Mouse (Mus musculus) liver, embryonic 14.5 days (tissue): ENCODE measurements around the gene Wasl. TPM values are rescaled to one million over a fixed set of nuclear protein-coding genes. Genes with fewer than 3 reads are reported as not detected.

Experiments used
- ATAC-seq: fragments of 200-750 bp; cut with Nextera tagmentation; 2 replicates; pipeline ENCODE4 v1.8.0; 2017; ENCODE audit warnings: moderate number of reproducible peaks, mild to moderate bottlenecking, moderate library complexity; ENCODE audit not compliant: insufficient read depth
- DNase-seq, 3 experiments: peaks; one replicate each; pipeline ENCODE4 v3.0.0-alpha.2; 2012 to 2013; ENCODE audit warnings: low read depth in 3 of 3, low spot score in 3 of 3
- H3K27ac ChIP-seq: fragments of 300-500 bp; sonication (generic); 2 replicates; pipeline ENCODE4 v1.5.1; 2014; ENCODE audit warnings: moderate library complexity, mild to moderate bottlenecking, control low read depth, inconsistent platforms
- H3K27me3 ChIP-seq: fragments of 300-500 bp; sonication (generic); 2 replicates; pipeline ENCODE4 v1.6.1; 2014; ENCODE audit warnings: mild to moderate bottlenecking, low read length, moderate library complexity; ENCODE audit not compliant: control insufficient read depth, insufficient read depth
- H3K36me3 ChIP-seq: fragments of 300-500 bp; sonication (generic); replicated peaks from 2 replicates; pipeline ENCODE4 v1.6.1; 2014; ENCODE audit warnings: low read depth; ENCODE audit not compliant: control insufficient read depth, insufficient read depth
- H3K4me1 ChIP-seq, 2 experiments: fragments of 200-500 bp in 1 of 2; fragments of 300-500 bp in 1 of 2; sonication (generic) in 1 of 2; replicated peaks; 2 replicates each; pipeline ENCODE4 v1.6.1; 2012 to 2014; ENCODE audit warnings: antibody characterized with exemption in 1 of 2, inconsistent platforms in 1 of 2, low read length in 1 of 2; ENCODE audit not compliant: control insufficient read depth in 2 of 2, insufficient read depth in 2 of 2
- H3K4me2 ChIP-seq: fragments of 300-500 bp; sonication (generic); 2 replicates; pipeline ENCODE4 v1.6.1; 2014; ENCODE audit warnings: low read depth, mild to moderate bottlenecking, control low read depth, moderate library complexity
- H3K4me3 ChIP-seq, 2 experiments: fragments of 200-500 bp in 1 of 2; fragments of 300-500 bp in 1 of 2; sonication (generic) in 1 of 2; 2 replicates each; pipeline ENCODE4 v1.5.1; 2012 to 2014; ENCODE audit warnings: low read depth in 2 of 2, low read length in 2 of 2, mild to moderate bottlenecking in 2 of 2, control low read depth in 1 of 2, inconsistent platforms in 1 of 2, moderate library complexity in 1 of 2; ENCODE audit not compliant: insufficient read depth in 1 of 2
- H3K9ac ChIP-seq: fragments of 300-500 bp; sonication (generic); replicated peaks from 2 replicates; pipeline ENCODE4 v1.6.1; 2014; ENCODE audit warnings: mild to moderate bottlenecking, control low read depth, moderate library complexity
- H3K9me3 ChIP-seq: fragments of 300-500 bp; sonication (generic); 2 replicates; pipeline ENCODE4 v1.6.1; 2016; ENCODE audit warnings: low read length, mixed read lengths; ENCODE audit not compliant: control insufficient read depth
- CTCF ChIP-seq: IDR thresholded peaks from 2 replicates; pipeline ENCODE4 v1.5.1; 2016; ENCODE audit warnings: antibody characterized with exemption, low read depth, control low read depth
- EP300 ChIP-seq: IDR thresholded peaks from 2 replicates; pipeline ENCODE4 v1.6.1; 2016; ENCODE audit warnings: antibody characterized with exemption, low read depth
- WGBS: fragments of 180-500 bp; shearing (Covaris S2); extraction: QIAGEN DNeasy Blood & Tissue Kit; methylation state at CpG from one replicate; pipeline ENCODE4 v1.1.7; 2014; ENCODE audit not compliant: insufficient replicate concordance; 5-methylcytosine and 5-hydroxymethylcytosine counted together
- polyA plus RNA-seq, 2 experiments: library from polyadenylated mRNA; depleted of rRNA in 1 of 2; stranded (reverse) in 1 of 2; unstranded in 1 of 2; fragments of >200 nt; fragmentation: Nextera tagmentation in 1 of 2; extraction: Ambion mirVana in 1 of 2; gene quantifications; 2 replicates each; pipeline versions ENCODE4 v1.2.1 to v1.2.3; 2012 to 2014

The Wasl gene
- polyA plus RNA-seq, 2 experiments = 6.0 to 11.4 TPM

DNA sequence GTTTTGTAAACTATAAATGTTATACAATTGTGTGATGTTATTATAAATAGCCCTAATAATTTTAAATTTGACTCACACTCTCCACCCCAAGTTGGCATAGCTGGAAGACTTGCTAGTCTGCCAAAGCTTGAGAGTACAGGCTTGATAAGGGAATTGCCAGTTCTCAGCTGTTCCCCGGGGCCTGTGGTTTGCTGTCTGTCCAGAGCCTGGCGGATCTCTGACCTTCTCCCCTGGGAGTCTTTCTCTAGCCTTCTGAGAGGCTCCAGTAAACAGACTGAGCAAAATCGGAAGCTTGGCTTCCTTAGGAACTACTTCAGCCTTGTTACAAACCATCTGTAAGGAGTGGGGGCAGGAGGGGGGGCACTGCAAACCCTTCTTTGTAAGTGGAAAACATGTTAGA is 77.9 kb downstream of the Wasl start:
- no peaks in the 10 kb centered on the region for H3K4me1 ChIP-seq
- DNase-seq = no peak
- H3K9ac ChIP-seq = no peak overlapping the region
- H3K36me3 ChIP-seq = no peaks in the 10 kb centered on the region
- H3K4me3 ChIP-seq = no peak overlapping the region
- WGBS = 23% methylated on average over 3 of the region's 3 CpGs
- H3K4me2 ChIP-seq = no peak overlapping the region
- H3K9me3 ChIP-seq = no peaks in the 10 kb centered on the region
- ATAC-seq = no peak
- H3K27me3 ChIP-seq = no peaks in the 10 kb centered on the region
- H3K27ac ChIP-seq = no peak overlapping the region
- TF ChIP-seq EP300 (no peak), CTCF (no peak)

- no peak for TF ChIP-seq EP300
- no peak for TF ChIP-seq CTCF
Measured at GRCm38 (mm10) chr6:24585431-24586310, 79.1 kb downstream of the Wasl start.

DNA sequence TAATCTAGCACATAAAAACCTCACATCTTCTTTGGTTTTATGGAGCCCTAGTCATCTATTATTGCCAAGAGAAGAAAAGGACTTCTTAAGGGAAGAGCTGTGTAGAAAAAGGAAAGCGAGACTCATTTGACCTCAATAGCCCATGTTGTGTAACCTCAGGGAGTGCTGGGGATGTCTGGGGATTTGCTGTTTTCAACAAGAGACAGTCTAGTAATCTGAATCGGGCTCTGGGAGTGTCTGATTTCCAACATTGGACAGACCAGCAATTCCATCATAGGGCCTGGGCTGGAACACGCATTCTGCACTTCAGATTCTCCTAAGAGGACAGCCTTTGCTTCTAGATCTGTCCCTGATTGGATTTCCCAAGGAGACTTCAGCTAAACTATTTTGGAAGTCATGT is 81.4 kb downstream of the Wasl start:
- H3K36me3 ChIP-seq = no peaks in the 10 kb centered on the region
- no peak overlapping the region for H3K4me3 ChIP-seq
- 50% methylated on average over 3 of the region's 3 CpGs for WGBS
- no peak overlapping the region for H3K27ac ChIP-seq
- DNase-seq (no peak), ATAC-seq (no peak)
- H3K27me3 ChIP-seq = no peaks in the 10 kb centered on the region
- TF ChIP-seq EP300 = no peak
- TF ChIP-seq CTCF = no peak
- H3K9ac ChIP-seq = no peak overlapping the region
- no peaks in the 10 kb centered on the region for H3K4me1 ChIP-seq
- H3K9me3 ChIP-seq = no peaks in the 10 kb centered on the region
- H3K4me2 ChIP-seq = no peak overlapping the region

More at GRCm38 (mm10) chr6:24585431-24586310, 79.1 kb downstream of the Wasl start:
- ATAC-seq (no peak), DNase-seq (no peak)
- no peak overlapping the region for H3K4me3 ChIP-seq
- no peaks in the 10 kb centered on the region for H3K36me3 ChIP-seq
- H3K4me1 ChIP-seq = no peaks in the 10 kb centered on the region
- no peak overlapping the region for H3K4me2 ChIP-seq
- no peaks in the 10 kb centered on the region for H3K9me3 ChIP-seq
- H3K27ac ChIP-seq = no peak overlapping the region
- H3K9ac ChIP-seq = no peak overlapping the region
- 59% methylated on average over 9 of the region's 10 CpGs for WGBS
- H3K27me3 ChIP-seq = no peaks in the 10 kb centered on the region

DNA sequence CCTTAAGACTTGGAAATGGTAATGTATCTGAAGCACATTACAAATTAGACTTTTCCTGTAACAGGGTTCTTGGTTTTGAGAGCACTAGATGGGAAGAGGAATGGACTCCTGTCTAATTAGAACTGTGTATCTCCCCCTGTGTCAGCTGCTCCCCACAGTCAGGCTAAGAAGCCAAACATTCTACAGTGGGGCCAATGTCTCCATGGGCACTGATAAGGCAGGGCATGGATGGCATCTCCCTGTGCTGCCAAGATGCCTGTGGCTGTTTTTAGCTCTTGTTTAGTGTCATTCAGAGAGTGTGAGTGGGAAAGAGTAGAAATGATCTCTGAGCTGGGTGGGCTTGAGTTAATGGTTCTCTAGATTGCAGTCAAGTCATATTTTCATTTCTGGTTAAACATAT is 91.5 kb downstream of the Wasl start:
- DNase-seq (no peak), ATAC-seq (no peak)
- no peaks in the 10 kb centered on the region for H3K4me1 ChIP-seq
- H3K27ac ChIP-seq = no peak overlapping the region
- no peaks in the 10 kb centered on the region for H3K9me3 ChIP-seq
- H3K4me2 ChIP-seq = no peak overlapping the region
- TF ChIP-seq CTCF = no peak
- TF ChIP-seq EP300 = no peak
- H3K27me3 ChIP-seq = no peaks in the 10 kb centered on the region
- H3K9ac ChIP-seq = no peak overlapping the region
- no peak overlapping the region for H3K4me3 ChIP-seq
- H3K36me3 ChIP-seq = no peaks in the 10 kb centered on the region

- no peak overlapping the region for H3K4me2 ChIP-seq
- no peaks in the 10 kb centered on the region for H3K36me3 ChIP-seq
- no peaks in the 10 kb centered on the region for H3K4me1 ChIP-seq
- H3K27ac ChIP-seq = no peak overlapping the region
- DNase-seq (no peak), ATAC-seq (no peak)
- no peaks in the 10 kb centered on the region for H3K9me3 ChIP-seq
- no peak overlapping the region for H3K9ac ChIP-seq
- TF ChIP-seq EP300 (no peak), CTCF (no peak)
- H3K4me3 ChIP-seq = no peak overlapping the region
- no peaks in the 10 kb centered on the region for H3K27me3 ChIP-seq
- 78% methylated on average over 14 of the region's 14 CpGs for WGBS
Measured at GRCm38 (mm10) chr6:24572431-24572830, 92.4 kb downstream of the Wasl start.
